Mouse (Mus musculus) lung, postnatal 0 days (tissue): ENCODE data around the gene Dhx35.

Experiments
- CTCF ChIP-seq: IDR thresholded peaks from 2 replicates; pipeline ENCODE4 v1.5.1; 2016; ENCODE audit warnings: antibody characterized with exemption, mild to moderate bottlenecking
- EP300 ChIP-seq: IDR thresholded peaks from 2 replicates; pipeline ENCODE4 v1.6.1; 2016; ENCODE audit warnings: antibody characterized with exemption, mild to moderate bottlenecking, control low read depth

DNA sequence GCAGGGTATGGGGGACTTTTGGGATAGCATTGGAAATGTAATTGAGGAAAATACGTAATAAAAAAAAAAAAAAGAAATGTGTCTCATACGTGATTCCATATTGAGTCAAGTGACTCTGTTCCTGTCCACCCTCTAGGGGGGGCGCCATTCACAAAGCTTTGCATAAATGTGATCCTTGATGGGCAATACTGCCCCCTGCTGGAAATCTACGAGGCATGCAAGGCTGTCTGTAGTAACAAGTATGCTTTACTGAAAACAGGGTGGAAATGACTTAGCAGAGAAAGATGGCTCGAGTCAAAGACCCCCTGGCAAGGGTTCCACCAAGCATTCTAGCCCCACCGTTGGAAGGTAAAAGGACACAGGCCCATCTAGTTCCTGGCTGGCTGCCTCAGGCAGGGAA, 92.0 kb downstream of the Dhx35 start:
- TF ChIP-seq CTCF (peak; percentile 63), EP300 (no peak)
